Mouse (Mus musculus) heart, postnatal 0 days (tissue): ENCODE data around the gene Ano1.

ENCODE experiments used
- CTCF ChIP-seq: IDR thresholded peaks from 2 replicates; pipeline ENCODE4 v1.5.1; 2016; ENCODE audit warnings: antibody characterized with exemption, control low read depth, low read depth
- EP300 ChIP-seq: IDR thresholded peaks from 2 replicates; pipeline ENCODE4 v1.6.1; 2016; ENCODE audit warnings: antibody characterized with exemption, low read depth

GRCm38 (mm10) chr7:144775214-144775613 is 23.4 kb upstream of the Ano1 start:
- TF ChIP-seq CTCF (no peak), EP300 (no peak)
